ENCODE assay signal across 27 mouse cellular contexts in the genomic region with DNA sequence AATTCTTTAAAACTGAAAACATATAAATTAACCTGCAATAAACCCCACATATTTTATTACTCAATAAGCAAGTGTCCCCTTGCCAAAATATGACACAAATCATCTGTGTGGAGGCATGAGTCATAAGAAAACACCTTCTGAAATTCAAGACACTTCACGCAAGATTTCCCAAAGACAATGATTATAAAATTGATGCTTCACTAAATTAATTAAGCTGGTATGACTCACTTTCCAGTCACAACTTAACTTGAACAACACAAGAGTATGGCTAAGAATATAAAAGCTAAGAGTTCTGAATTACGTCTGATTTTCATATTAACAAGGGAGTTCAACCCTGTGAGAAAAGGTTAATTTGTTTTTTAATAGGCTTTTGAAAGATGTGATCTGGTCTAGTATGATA.
"Had no signal": no experiment of that assay in that cellular context is flagged by ENCODE, and none has a peak within 500 bp of the region (broad histone marks: within the 10 kb centered on the region; RNA-seq: fewer than 3 reads in every experiment).

No protein-coding gene starts in this region.

- H3K36me3 ChIP-seq: heart, embryonic 13.5 days; heart, embryonic 15.5 days; hindbrain, embryonic 13.5 days; hindbrain, embryonic 15.5 days; kidney, embryonic 15.5 days; limb, embryonic 13.5 days; limb, embryonic 15.5 days; liver, embryonic 12.5 days had no signal

- ATAC-seq: hindbrain, postnatal 0 days; intestine, embryonic 16.5 days; liver, embryonic 12.5 days had no signal

- DNase-seq: gastrocnemius, adult 2 months; gastrocnemius, postnatal 10 days; gastrocnemius, postnatal 36 days; heart, adult 11 months; heart, adult 2 months; heart, postnatal 14 days; heart, postnatal 36 days; kidney, adult 11 months; kidney, adult 2 months; kidney, adult 9 months; kidney, postnatal 14 days; kidney, postnatal 36 days; layer of hippocampus, adult 9-11 months; layer of hippocampus, postnatal 36 days; left cerebral cortex, postnatal 4 days had no signal

- H3K27me3 ChIP-seq: heart, embryonic 13.5 days; heart, embryonic 15.5 days; hindbrain, embryonic 13.5 days; hindbrain, embryonic 15.5 days; kidney, embryonic 15.5 days; limb, embryonic 13.5 days; limb, embryonic 15.5 days; liver, embryonic 12.5 days had no signal

- H3K4me3 ChIP-seq: gastrocnemius, adult 2 months; heart, adult 2 months; heart, embryonic 13.5 days; heart, embryonic 15.5 days; hindbrain, embryonic 13.5 days; hindbrain, embryonic 15.5 days; kidney, embryonic 15.5 days; limb, embryonic 13.5 days; limb, embryonic 15.5 days; liver, embryonic 12.5 days had no signal

- H3K27ac ChIP-seq: gastrocnemius, adult 2 months; heart, adult 2 months; heart, embryonic 13.5 days; heart, embryonic 15.5 days; hindbrain, embryonic 13.5 days; hindbrain, embryonic 15.5 days; hindbrain, postnatal 0 days; kidney, embryonic 15.5 days; kidney, postnatal 0 days; limb, embryonic 13.5 days; limb, embryonic 15.5 days; liver, embryonic 12.5 days had no signal

- H3K4me2 ChIP-seq: heart, embryonic 11.5 days; heart, embryonic 13.5 days; heart, embryonic 15.5 days; hindbrain, embryonic 13.5 days; hindbrain, embryonic 15.5 days; kidney, embryonic 15.5 days; limb, embryonic 13.5 days; limb, embryonic 15.5 days; liver, embryonic 12.5 days had no signal

- H3K9me3 ChIP-seq: heart, embryonic 13.5 days; heart, embryonic 15.5 days; hindbrain, embryonic 13.5 days; hindbrain, embryonic 15.5 days; kidney, embryonic 15.5 days; limb, embryonic 13.5 days; limb, embryonic 15.5 days; liver, embryonic 12.5 days had no signal

- H3K9ac ChIP-seq: heart, embryonic 13.5 days; heart, embryonic 15.5 days; hindbrain, embryonic 13.5 days; hindbrain, embryonic 15.5 days; kidney, embryonic 15.5 days; limb, embryonic 13.5 days; limb, embryonic 15.5 days; liver, embryonic 12.5 days had no signal

- H3K4me1 ChIP-seq: heart, embryonic 13.5 days; heart, embryonic 15.5 days; hindbrain, embryonic 13.5 days; hindbrain, embryonic 15.5 days; kidney, embryonic 15.5 days; limb, embryonic 13.5 days; limb, embryonic 15.5 days; liver, embryonic 12.5 days had no signal
